Mouse (Mus musculus) kidney, adult 8-10 months (tissue): ENCODE data around the gene Gm13283.
"Not testable (repeated sequence)": the region's sequence is repeated elsewhere in the genome, so short reads cannot be mapped to it uniquely, and the experiment has no call there.

Source experiments
- DNase-seq, 2 experiments: peaks; one replicate each; pipeline ENCODE4 v3.0.0; 2022

Gene Gm13283

DNA sequence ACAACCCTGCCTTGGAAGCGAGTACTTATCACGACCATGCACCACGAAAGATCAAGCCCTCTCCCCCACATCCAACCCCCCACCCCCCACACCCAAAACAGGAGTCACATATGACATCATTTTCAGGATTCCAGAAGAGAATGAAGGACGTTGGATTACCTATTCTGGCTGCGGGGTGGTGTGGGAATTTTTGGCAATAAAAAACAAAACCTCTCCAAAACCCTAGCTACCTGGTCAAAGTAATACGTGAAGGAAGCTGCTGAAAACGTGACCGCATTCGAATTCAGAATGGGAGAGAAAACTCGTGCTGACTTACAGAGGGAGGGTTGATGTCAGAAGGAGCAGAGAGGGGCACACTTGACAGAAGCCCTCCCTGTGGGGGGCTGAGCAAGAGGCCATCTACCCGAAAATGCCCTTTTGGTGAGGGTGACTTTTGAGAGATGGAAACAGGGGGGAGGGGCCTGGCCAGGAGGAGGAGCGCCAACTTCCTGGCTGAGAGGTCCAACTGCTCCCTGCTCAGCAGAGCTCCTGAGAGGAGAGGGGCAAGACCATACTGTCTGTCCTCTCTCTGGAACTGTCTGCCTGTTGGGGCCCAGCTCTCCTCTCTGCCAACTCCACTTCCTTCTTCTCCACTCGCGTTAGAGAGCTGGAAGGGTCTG, at the start of gene Gm13283:
TSS of gene Gm13283 (plus strand) at position 510 of the 659 bp plus-strand sequence.
- peak; percentile 33 to 42 for DNase-seq

DNA sequence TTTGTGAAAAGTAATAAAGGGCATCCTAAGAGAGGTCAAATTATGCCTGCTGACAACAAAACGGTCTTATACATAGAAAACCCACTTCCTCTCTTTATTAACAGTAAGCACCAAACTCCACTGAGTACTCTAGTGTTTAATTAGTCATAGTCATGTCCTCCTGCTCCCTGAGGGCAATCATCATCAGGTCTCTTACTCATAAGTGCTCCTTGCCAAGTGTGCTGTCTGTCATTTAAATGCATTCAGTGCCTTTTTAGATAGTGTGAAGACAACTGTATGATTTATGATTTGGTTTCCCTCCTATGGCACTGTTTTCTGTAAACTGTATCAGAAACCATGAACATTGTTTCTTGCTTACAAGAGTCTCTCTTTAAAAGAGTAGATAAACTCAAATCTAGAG, 45.6 kb upstream of the Gm13283 start:
- no peak for DNase-seq

DNA sequence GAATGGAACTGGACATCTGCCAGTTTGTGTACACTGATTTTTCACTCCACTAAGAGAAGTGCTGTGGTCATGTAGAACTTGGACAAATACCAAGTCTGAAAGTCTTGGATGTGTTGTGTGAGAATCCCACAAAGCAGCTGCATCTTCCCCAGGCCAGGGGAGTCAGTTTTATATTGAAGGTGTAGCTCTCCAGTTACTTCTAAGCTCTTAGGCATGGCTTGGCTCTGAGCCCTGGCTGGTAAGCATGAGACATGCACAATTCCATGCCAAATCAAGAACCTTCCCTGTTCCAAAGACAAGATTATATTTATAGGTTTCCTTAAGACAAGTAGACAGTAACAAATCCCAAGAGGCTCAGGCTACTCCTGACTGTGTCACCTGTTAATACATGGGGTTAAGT, 44.9 kb upstream of the Gm13283 start:
- no peak for DNase-seq

DNA sequence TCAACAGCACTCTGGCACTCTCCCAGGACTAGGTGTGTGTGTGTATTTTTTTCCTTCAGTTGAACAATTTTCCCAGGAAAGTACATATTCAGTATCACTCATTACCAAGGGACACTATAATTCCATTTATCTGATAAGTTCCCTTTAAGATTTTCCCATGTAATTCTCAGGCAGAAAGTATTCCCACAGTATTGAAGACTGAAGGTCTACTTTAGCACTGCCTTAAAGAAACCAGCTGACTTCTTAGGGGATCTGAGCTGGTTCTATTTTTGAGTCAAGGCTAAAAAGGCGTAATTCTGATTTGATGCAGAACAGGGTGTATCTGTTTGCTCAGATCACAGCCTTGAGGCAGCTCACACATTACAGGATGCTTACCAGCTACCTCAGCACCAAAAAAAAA, 41.2 kb upstream of the Gm13283 start:
- no peak for DNase-seq

DNA sequence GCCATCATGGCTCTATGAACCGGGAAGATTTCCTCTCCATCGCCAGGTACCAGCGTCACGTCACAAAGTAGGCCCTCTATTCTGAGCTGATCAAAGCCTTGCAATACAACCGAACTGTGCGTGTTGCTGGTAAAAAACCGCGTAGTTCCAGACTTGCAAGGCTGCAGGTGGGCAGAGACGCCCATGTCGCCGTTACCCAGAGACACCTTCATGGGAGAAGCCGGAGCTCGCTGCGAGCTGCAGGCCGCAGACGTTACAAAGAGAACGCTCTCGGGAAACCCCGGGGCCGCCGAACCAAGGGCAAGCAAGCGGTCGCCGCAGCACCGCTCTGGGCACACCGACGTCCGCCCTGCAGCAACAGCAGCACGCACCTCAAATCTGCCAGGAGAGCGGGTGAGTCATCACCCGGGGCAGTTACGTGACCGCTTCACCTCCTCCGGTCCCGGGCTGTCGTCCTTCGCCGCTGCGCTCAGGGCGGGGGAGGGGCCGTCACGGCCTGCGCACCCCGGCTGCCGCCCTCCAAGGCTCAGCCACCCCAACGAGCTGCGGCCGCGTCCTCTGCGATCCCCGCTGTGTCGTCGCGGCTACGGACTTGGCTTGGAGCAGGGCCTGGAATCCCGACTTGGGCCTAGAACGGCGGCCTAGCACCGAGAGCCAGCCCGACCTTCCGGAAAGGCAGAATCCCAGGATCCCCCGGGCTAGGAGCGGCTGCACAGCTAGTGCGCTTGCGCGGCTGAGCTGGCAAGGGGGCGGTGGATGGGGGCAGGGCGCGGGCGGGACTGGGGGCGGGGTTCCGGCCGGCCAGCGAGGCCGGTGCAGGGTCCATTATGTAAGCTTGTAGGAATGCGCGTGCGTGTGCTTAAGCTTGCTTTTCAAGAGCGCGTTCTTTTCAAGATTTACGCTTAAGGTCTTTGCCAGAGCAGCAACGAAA, 37.9 kb upstream of the Gm13283 start, which contains the start of the genes Gm26566 and Klhl9:
TSS of gene Gm26566 (plus strand) at position 15 of the 931 bp plus-strand sequence.
TSS of gene Klhl9 (minus strand) at position 675 of the 931 bp plus-strand sequence.
- DNase-seq = peak; percentile 88 to 91

DNA sequence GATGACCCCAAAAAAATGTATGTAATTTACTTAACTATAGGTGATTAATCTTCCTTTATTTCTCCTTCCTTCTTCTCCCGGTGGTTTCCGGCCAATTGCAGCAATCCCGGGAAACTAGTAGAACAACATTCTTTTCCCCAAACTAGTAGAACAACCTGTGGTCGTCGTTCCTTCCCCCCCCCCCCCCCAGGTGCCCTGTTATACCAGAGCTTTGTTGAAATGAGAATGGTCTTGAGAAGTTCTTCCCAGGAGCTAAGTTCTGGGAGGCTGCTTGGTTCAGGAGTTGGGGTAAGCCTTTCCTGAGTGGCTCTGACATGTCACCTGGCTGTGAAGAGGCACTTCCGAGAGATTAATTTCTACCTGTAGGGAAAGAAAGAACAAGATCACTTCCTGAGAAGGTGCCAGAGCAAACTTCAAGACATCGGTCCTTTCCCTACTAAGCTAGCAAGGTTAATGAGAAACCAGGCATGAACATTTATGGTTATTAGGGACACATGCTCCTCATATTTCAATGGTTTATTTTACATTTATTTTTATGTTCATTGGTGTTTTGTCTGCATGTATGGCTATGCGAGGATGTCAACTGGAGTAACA, 36.3 kb upstream of the Gm13283 start:
- DNase-seq = peak; percentile 20 to 27

DNA sequence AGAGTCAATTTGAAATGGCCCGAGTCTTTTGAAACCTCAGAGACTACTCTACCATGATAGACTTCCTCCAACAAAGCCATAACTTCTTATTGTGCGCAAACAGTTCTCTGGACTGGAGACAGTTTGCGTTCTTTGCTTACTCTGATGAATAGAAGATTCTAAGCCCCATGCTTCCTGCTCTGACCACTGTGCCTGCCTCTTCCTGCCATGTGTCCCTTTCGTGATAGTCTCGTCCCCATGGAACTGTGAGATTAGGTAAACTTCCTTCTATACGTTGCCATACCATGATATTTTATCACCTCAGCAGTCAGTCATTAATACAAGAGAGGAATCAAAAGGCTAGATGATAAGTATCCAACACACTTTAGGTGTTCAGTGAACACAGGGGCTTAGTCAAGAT, 33.2 kb upstream of the Gm13283 start:
- DNase-seq = no peak

DNA sequence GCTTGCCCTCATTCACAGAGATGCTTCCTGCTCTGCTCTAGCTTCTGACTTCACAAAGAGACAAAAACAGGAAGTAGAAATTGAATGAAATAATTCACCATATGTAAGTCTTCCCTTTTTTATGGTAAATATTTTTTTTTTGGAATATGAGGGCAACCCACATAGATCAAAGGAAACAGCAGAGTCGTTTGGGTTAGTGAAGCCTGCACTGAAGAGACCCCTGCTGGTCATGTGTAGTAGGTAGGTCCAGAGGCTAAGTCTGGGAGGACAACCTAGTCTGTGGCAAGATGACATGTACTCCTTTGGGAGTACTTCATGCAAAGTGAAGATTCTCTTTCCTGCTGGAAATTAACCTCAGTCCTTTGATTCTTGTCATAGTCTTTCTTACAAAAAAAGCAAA, 32.6 kb upstream of the Gm13283 start:
- DNase-seq = peak; percentile 34 to 42

DNA sequence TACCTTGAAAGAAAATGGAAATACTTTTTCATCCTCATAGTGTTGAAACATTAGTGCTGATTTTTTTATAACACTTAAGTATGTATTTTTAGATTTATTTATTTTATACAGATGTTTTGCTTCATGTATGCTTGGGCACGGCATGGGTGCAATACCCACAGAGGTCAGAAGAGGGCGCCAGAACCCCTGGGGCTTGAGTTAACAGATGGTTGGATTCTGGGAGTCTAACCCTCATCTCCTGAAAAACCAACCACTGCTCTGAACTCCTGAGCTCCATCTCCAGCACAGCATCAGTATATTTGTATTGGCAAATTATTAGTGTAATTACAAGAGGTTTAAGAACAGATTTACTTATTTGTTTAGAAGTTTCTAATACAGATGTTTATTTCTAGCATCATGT, 21.4 kb upstream of the Gm13283 start:
- DNase-seq = peak; percentile 44 to 81

DNA sequence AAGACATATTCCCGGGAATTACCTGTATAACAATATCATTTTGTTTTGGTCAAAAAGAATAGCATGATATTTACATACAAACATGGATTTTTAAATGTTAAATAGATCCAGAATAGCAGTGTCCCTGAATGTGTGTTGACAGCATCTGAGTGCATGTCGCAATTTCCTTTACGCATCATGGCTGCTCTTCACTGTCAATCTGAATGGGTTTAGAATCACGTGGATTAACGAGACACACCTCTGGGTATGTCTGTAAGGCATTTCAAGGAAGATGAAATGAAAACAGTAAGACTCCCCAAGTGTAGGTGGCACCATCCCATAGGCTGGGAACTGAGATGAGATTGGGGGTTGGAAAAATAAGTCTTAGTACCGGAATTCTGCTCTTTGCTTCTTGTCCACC, 20.9 kb upstream of the Gm13283 start:
- no peak for DNase-seq

DNA sequence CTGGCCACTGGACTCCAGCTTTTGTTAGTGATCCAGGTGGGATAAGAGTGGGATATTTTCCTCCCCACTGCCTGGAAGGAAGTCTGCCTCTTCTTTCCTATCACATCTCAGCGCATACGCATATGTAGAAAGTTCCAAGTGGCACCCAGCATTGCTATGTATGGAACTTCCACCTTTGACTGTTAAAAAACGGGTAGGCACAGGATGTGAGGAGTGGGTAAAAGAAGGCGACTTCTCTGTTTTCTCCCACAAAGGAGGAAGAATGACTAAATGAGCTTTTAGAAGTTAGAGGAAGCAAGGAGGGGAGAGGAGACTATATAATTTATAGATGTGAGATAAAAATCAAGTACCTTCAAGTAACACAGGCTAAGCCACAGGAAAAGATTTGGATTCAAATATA, 18.5 kb upstream of the Gm13283 start:
- no peak for DNase-seq

DNA sequence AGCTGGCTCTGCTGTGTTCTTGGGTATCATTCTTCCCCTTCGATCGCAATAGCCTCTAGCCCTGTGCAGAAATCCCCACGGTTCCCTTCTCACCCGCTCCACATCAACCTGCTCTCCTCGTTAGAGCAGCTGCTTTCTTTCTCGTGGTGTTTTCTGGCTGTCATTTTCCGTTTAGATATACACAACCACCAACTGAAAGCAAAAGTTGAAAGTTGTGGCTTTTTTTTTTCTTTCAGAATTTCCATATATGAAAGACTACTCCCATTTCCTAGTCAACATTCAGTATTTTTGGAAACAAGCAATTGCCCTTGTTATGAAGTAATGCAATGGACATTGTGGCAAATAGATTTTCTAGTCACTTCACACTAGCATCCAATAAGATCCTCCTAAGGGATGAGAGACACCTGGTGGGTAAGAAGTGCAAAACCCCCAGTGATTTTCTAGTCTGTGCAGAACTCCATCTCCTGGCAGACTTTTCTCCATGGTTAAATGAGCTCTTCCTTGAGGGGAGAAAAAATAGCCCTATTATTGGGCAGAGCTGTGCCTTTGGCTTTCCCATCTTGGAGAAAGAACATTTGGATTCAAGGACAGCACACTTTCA, 17.0 kb upstream of the Gm13283 start:
- no peak for DNase-seq

DNA sequence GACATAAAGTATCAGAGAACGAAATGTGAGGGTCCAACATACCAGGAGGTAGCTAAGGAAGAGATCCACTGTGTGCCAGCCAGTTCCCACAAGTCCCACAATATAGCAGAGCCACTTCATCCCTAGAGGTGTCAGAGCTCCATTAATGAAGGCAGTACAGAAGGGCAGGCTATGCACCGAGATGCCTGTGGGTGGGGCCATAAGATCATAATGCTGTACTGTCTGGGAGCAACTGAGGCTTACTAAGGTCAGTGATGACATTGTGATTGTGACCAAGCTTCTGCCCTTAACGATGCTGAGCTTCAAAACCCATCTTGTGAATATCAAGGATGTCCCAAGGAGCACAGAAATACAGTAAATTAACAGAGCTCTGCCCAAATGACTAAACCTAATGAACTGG, 15.7 kb upstream of the Gm13283 start:
- DNase-seq = no peak

DNA sequence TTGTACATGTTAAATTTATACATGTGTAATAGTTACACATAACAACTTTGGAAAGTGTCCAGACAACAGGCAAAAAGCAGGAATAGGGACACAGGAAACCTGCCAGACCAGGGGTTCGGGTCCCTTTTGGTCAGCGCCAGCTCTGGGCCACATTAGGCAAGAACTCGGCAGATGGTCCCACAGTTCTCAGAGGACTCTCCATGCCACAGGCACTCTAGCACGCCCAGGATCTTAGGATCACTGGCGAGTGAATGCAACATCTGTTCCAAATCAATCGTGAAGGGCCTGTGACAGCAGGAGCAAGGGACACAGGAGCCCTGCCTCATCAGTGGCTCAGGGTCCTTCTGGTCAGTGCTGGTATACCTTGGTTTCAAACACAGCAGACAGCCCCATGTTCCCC, 10.0 kb upstream of the Gm13283 start:
- no peak for DNase-seq

DNA sequence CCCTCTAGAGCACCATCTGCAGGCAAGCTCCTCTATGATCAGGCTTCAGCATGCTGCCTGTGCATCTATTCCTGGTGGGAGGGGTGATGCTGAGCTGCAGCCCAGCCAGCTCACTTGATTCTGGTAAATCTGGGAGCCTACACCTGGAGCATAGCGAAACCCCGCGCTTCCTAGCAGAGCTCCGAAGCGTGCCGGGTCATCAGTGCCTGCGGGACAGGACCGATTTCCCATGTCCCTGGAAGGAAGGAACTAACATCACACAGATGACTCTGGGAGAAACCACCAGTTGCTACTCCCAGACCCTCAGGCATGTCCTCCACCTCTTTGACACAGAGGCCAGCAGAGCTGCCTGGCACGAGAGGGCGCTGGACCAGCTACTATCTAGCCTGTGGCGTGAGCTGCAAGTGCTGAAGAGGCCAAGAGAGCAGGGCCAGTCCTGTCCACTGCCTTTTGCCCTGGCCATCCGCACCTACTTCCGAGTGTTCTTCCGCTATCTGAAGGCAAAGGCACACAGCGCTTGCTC, 5.0 kb upstream of the Gm13283 start, which contains the start of gene Gm13271:
TSS of gene Gm13271 (plus strand) at position 51 of the 523 bp plus-strand sequence.
- DNase-seq = peak; percentile 67 to 71

DNA sequence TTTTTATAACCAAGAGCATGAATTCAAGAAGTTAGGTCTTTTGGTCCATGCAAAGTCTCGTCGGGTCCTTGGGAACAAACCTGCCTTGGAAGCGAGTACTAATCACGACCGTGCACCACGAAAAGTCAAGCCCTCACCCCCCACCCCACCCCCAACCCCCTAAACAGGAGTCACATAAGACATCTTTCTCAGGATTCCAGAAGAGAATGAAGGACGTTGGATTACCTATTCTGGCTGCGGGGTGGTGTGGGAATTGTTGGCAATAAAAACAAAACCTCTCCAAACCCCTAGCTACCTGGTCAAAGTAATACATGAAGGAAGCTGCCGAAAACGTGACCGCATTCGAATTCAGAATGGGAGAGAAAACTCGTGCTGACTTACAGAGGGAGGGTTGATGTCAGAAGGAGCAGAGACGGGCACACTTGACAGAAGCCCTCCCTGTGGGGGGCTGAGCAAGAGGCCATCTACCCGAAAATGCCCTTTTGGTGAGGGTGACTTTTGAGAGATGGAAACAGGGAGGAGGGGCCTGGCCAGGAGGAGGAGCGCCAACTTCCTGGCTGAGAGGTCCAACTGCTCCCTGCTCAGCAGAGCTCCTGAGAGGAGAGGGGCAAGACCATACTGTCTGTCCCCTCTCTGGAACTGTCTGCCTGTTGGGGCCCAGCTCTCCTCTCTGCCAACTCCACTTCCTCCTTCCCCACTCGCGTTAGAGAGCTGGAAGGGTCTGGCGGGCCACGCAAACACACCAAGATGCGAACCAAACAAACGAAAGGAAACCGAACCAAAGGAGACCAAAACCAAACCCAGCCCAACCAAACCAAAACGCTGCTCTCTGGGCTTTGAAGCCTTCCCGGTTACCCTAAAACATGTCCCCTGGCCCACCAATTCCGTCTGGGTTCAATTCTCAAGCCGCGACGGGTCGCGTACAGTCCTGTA, 3.1 kb upstream of the Gm13283 start:
- peak in 1 of 2 experiments; percentile 12 for DNase-seq

DNA sequence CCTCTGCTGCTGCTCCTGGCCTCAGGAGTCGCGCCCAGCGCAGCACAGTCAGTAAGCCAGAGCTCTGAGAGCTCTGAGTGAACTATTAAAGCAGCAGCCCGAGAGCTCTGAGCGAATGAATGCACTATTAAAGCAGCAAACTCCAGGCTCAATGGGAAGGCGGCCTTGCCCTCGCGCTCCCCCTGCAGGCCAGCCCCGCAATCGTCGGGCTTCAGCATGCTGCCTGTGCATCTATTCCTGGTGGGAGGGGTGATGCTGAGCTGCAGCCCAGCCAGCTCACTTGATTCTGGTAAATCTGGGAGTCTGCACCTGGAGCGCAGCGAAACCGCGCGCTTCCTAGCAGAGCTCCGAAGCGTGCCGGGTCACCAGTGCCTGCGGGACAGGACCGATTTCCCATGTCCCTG, 2.3 kb upstream of the Gm13283 start:
- DNase-seq = peak; percentile 90 to 93

DNA sequence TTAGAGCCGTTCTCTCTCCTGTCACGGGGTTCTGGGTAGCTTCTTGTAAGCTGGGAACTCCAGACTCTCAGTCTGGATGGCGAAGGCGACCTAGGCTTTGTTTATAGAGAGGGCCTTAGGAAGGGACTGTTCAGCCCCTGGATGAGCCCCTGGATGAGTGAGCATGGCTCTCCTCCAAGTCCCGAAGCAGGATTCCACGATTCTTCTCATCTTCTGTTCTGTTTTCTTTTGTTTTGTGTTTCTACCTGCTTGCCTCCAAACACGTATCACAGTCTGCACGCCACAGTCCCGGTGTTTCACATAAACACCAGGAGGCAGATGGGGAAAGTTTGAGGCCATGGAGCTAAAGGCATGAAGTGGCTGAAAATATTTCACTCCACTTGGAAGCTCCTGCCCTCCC, 1.2 kb upstream of the Gm13283 start:
- not testable (repeated sequence) for DNase-seq

DNA sequence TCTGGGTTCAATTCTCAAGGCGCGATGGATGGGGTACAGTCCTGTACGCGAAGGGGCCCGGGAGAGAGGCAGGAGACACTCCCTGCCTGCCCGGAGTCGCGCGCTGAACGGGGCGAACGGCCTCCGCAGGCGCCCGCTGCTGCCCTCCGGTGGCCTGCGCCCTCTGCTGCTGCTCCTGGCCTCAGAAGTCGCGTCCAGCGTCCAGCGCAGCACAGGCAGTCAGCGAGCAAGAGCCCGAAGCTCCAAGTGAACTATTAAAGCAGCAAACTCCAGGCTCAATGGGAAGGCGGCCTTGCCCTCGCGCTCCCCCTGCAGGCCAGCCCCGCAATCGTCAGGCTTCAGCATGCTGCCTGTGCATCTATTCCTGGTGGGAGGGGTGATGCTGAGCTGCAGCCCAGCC, 512 bp downstream of the Gm13283 start:
- peak; percentile 85 for DNase-seq

DNA sequence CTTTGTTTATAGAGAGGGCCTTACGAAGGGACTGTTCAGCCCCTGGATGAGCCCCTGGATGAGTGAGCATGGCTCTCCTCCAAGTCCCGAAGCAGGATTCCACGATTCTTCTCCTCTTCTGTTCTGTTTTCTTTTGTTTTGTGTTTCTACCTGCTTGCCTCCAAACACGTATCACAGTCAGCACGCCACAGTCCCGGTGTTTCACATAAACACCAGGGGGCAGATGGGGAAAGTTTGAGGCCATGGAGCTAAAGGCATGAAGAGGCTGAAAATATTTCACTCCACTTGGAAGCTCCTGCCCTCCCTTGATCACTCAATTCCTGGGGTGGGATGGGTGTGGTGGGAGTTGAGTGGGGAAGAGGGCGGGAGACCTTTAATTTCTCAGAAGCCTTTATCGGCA, 1.9 kb downstream of the Gm13283 start:
- peak; percentile 57 to 63 for DNase-seq

DNA sequence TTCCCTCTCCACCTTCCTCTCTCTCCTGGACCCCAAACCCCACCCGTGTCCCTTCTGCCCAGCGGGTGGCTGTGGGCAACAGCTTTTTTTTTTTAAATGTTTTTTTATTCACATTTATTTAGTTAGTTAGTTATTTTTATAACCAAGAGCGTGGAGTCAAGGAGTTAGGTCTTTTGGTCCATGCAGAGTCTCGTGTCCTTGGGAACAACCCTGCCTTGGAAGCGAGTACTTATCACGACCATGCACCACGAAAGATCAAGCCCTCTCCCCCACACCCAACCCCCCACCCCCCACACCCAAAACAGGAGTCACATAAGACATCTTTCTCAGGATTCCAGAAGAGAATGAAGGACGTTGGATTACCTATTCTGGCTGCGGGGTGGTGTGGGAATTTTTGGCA, 2.4 kb downstream of the Gm13283 start:
- not testable (repeated sequence) for DNase-seq
